Mouse (Mus musculus) MEL (cell line): Measurements from ENCODE around the gene Rnf217.

ENCODE experiments used
- MEF2A ChIP-seq: IDR thresholded peaks from 2 replicates; pipeline ENCODE4 v1.6.1; 2014; ENCODE audit warnings: low read depth, mild to moderate bottlenecking, inconsistent platforms, low read length, improper control_type of control experiment; ENCODE audit not compliant: poor library complexity, insufficient replicate concordance, severe bottlenecking; ENCODE audit errors: extremely low read depth
- ZKSCAN1 ChIP-seq: IDR thresholded peaks from 2 replicates; pipeline ENCODE4 v1.6.1; 2012; ENCODE audit warnings: low read depth, mild to moderate bottlenecking, inconsistent platforms, low read length, improper control_type of control experiment, moderate library complexity

GRCm38 (mm10) chr10:31592741-31593524 lies 16.1 kb downstream of the Rnf217 start:
- TF ChIP-seq MEF2A (no peak), ZKSCAN1 (no peak)
